Mouse (Mus musculus): ENCODE measurements around the gene Exosc2. TPM values are rescaled to one million over a fixed set of nuclear protein-coding genes. Genes with fewer than 3 reads are reported as not detected.
A peak's percentile ranks its signal among the peaks of the same experiment; 100 is the strongest.

Gene Exosc2
- polyA plus RNA-seq, 1 experiment from 2014 or later, result 70.1 TPM

DNA sequence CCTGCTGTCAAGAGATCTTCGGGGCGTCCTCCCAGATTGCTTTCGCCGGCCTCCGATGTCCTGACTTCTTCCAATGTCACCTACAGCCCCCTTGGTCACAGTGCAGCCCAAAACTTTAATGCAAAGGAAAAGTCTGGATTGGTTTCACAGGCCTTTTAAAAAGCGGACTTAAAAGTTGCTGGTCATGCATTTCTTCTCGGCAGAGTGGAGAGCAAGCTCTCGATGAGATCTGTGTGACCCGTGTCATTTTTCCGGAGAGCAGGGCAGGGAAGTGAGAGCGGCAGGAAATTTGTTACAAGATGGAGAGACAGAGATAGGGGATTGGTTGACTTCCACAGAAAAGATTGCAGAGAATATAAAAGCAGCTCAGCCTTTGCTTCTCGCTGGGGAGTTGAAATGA, 18.5 kb downstream of the Exosc2 start:
- no peak for DNase-seq (ENCODE audit: low spot score, missing footprints)
- Histone ChIP-seq H3K9ac (ENCODE audit: low read length) (peak overlapping the region; percentile 93), H3K4me2 (peak overlapping the region; percentile 87), H3K27ac (ENCODE audit: low read depth, low read length) (no peak overlapping the region), H3K9me3 (ENCODE audit: control insufficient read depth, low read length) (no peaks in the 10 kb centered on the region), H3K4me1 (ENCODE audit: control insufficient read depth, insufficient read depth, low read length) (peaks cover 17% of the 10 kb centered on the region), H3K27me3 (ENCODE audit: control insufficient read depth, insufficient read depth, low read length) (no peaks in the 10 kb centered on the region), H3K4me3 (ENCODE audit: low read depth, low read length) (peak overlapping the region; percentile 90), H3K36me3 (ENCODE audit: control insufficient read depth, insufficient read depth, low read length) (no peaks in the 10 kb centered on the region)
- WGBS, result under 1% methylated on average over 12 of the region's 12 CpGs
- ATAC-seq (ENCODE audit: low FRiP score), result no peak

DNA sequence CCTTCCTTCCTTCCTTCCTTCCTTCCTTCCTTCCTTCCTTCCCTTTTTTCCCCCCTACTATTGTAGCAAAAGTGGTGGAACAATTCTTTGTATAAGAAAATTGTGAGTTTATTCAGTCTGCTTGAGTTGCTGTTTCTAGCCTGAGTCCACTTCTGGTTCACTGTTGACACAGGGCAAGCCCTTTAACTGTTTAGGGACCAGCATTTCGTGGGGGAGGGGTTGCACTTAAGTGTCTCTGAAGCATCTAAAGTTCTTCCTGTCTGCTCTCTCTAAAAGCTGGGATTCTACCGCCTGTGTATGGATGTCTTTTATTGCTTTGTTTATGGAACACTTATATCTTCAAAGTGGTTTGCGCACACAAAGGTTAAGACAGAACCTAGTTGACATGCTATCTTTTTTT, 19.5 kb downstream of the Exosc2 start:
- 61% methylated on average over 3 of the region's 3 CpGs for WGBS
- Histone ChIP-seq H3K9ac (ENCODE audit: low read length) (peak overlapping the region; percentile 93; the same call in 1 of the 2 replicates), H3K36me3 (ENCODE audit: control insufficient read depth, insufficient read depth, low read length) (no peaks in the 10 kb centered on the region), H3K27me3 (ENCODE audit: control insufficient read depth, insufficient read depth, low read length) (no peaks in the 10 kb centered on the region), H3K9me3 (ENCODE audit: control insufficient read depth, low read length) (no peaks in the 10 kb centered on the region), H3K4me1 (ENCODE audit: control insufficient read depth, insufficient read depth, low read length) (peaks cover 17% of the 10 kb centered on the region), H3K4me3 (ENCODE audit: low read depth, low read length) (peak overlapping the region; percentile 90), H3K4me2 (peak overlapping the region; percentile 87), H3K27ac (ENCODE audit: low read depth, low read length) (no peak overlapping the region)
- no peak for DNase-seq (ENCODE audit: low spot score, missing footprints)
- ATAC-seq (ENCODE audit: low FRiP score), result no peak

DNA sequence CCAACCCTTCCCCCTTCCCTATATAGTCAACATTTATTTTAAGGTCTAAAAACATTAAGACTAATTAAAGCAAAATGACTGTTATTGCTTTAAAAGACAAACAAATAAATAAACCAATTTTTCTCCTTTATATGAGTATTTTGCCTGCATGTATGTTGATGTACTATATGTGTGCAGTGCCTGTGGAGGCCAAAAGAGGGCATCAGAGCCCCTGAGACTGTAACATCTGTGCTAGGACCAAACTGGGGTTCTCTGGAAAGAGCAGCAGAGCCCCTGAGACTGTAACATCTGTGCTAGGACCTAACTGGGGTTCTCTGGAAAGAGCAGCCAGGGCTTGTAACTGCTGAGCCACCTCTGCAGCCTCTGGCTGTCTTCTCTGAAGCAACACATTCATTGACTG, 27.7 kb downstream of the Exosc2 start:
- no peak overlapping the region for H3K27ac ChIP-seq (ENCODE audit: low read depth, low read length)
- peak; percentile 73 for DNase-seq (ENCODE audit: low spot score, missing footprints)
- no peak overlapping the region for H3K4me3 ChIP-seq (ENCODE audit: low read depth, low read length)

DNA sequence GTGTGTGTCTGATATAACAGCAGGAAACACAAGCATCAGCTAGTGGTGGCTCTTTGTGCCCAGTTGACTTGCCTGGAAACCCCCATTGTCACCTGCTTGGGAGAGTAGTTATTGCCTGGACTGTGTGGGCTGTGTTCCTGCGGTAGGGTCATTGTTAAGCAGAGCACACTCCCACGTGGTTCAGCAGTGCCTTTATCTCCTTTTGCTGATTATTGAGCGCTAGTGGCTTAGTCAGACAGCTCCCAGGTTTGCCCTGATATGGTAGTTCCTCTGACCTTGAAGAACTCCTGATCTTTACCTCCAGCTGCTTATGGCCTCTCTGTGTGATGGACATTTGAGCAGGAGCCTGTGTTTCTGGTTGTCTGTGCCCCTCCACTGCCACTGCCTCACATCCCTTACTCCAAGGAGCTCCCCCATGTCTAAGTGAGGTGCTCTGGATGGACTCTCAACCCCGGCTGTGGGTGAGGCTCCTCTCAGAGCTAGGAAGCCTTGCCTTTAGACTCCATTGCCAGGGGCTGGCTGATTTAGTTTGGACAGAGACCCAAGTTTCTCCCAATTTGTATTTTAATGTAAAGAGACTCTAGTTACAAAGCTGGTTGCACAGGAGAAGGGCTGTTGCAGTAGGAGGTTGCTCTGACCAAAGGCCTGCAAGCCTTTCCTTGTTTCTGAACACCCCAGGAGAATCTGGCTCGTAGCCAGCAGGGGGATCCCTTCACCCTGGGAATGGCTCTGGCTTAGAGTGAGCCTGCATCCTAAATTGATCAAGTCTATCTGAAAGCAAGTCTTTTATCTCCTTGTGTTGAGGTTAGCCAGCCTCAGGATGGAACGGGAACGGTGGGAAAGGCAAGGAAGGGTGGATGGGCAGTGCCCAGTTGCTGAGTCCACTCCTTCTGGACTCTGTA, 30.3 kb downstream of the Exosc2 start:
- 55% methylated on average over 7 of the region's 7 CpGs for WGBS
- Histone ChIP-seq H3K9me3 (ENCODE audit: control insufficient read depth, low read length) (no peaks in the 10 kb centered on the region), H3K4me2 (no peak overlapping the region), H3K4me3 (ENCODE audit: low read depth, low read length) (no peak overlapping the region), H3K36me3 (ENCODE audit: control insufficient read depth, insufficient read depth, low read length) (peaks cover 2% of the 10 kb centered on the region), H3K4me1 (ENCODE audit: control insufficient read depth, insufficient read depth, low read length) (no peaks in the 10 kb centered on the region), H3K9ac (ENCODE audit: low read length) (no peak overlapping the region), H3K27me3 (ENCODE audit: control insufficient read depth, insufficient read depth, low read length) (no peaks in the 10 kb centered on the region), H3K27ac (ENCODE audit: low read depth, low read length) (no peak overlapping the region)
- DNase-seq (ENCODE audit: low spot score, missing footprints) (peak; percentile 86), ATAC-seq (ENCODE audit: low FRiP score) (no peak)

More for the DNA sequence above, 27.7 kb downstream of the Exosc2 start:
- H3K9ac ChIP-seq (ENCODE audit: low read length), result no peak overlapping the region
- no peak for ATAC-seq (ENCODE audit: low FRiP score)
- H3K4me2 ChIP-seq, result no peak overlapping the region
- H3K9me3 ChIP-seq (ENCODE audit: control insufficient read depth, low read length), result no peaks in the 10 kb centered on the region
- H3K36me3 ChIP-seq (ENCODE audit: control insufficient read depth, insufficient read depth, low read length), result peaks cover 4% of the 10 kb centered on the region
- no peaks in the 10 kb centered on the region for H3K27me3 ChIP-seq (ENCODE audit: control insufficient read depth, insufficient read depth, low read length)
- H3K4me1 ChIP-seq (ENCODE audit: control insufficient read depth, insufficient read depth, low read length), result no peaks in the 10 kb centered on the region

DNA sequence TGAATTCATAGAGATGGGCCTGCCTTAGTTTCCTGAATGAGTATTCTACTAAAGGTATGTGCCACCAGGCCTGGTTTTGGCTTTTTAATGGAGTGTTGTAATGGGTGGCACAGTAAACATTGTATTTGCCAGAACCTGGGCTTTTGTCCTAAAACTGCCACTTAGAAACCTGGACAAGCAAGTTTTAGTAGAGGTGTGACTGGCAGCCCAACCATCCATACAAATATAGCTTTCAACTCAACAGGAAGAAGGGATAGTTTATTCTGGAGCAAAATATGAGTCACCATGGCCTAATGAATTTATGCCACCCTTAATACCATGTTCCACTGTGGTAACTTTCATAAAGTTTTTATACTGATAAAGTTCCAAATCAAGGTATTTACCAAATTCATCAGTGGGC, 32.7 kb downstream of the Exosc2 start:
- Histone ChIP-seq H3K4me2 (no peak overlapping the region), H3K4me1 (ENCODE audit: control insufficient read depth, insufficient read depth, low read length) (no peaks in the 10 kb centered on the region), H3K27ac (ENCODE audit: low read depth, low read length) (no peak overlapping the region), H3K9me3 (ENCODE audit: control insufficient read depth, low read length) (no peaks in the 10 kb centered on the region), H3K36me3 (ENCODE audit: control insufficient read depth, insufficient read depth, low read length) (no peaks in the 10 kb centered on the region), H3K9ac (ENCODE audit: low read length) (no peak overlapping the region), H3K4me3 (ENCODE audit: low read depth, low read length) (no peak overlapping the region), H3K27me3 (ENCODE audit: control insufficient read depth, insufficient read depth, low read length) (no peaks in the 10 kb centered on the region)
- DNase-seq (ENCODE audit: low spot score, missing footprints), result peak; percentile 67
- ATAC-seq (ENCODE audit: low FRiP score), result no peak

GRCm38 (mm10) chr2:31705914-31706313, 35.4 kb downstream of the Exosc2 start:
- no peaks in the 10 kb centered on the region for H3K9me3 ChIP-seq (ENCODE audit: control insufficient read depth, low read length)
- no peak overlapping the region for H3K27ac ChIP-seq (ENCODE audit: low read depth, low read length)
- no peak overlapping the region for H3K4me2 ChIP-seq
- no peaks in the 10 kb centered on the region for H3K27me3 ChIP-seq (ENCODE audit: control insufficient read depth, insufficient read depth, low read length)
- ATAC-seq (ENCODE audit: low FRiP score) (no peak), DNase-seq (ENCODE audit: low spot score, missing footprints) (no peak)
- no peaks in the 10 kb centered on the region for H3K36me3 ChIP-seq (ENCODE audit: control insufficient read depth, insufficient read depth, low read length)
- no peaks in the 10 kb centered on the region for H3K4me1 ChIP-seq (ENCODE audit: control insufficient read depth, insufficient read depth, low read length)
- H3K4me3 ChIP-seq (ENCODE audit: low read depth, low read length), result no peak overlapping the region
- no peak overlapping the region for H3K9ac ChIP-seq (ENCODE audit: low read length)

DNA sequence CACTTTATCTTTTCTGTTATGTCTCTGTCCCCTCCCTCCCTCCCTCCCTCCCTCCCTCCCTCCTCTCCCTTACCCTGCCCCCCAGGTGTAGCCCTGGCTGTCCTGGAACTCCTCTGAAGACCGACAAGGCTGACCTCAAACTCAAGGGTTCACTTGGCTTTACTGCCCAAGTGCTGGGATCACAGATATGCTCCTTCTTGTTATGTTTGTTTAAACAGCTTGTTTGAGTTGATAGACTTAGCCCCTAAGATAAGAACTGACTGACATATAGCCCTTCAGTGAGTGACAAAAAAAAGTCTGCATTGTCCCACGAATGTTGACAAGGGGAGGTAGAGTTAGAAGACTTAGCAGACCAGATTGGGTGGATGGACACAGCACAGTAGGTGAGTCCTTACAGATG, 36.0 kb downstream of the Exosc2 start:
- H3K36me3 ChIP-seq (ENCODE audit: control insufficient read depth, insufficient read depth, low read length), result no peaks in the 10 kb centered on the region
- no peak for DNase-seq (ENCODE audit: low spot score, missing footprints)
- H3K9ac ChIP-seq (ENCODE audit: low read length), result no peak overlapping the region
- no peak overlapping the region for H3K4me3 ChIP-seq (ENCODE audit: low read depth, low read length)
- ATAC-seq (ENCODE audit: low FRiP score), result no peak
- H3K27me3 ChIP-seq (ENCODE audit: control insufficient read depth, insufficient read depth, low read length), result no peaks in the 10 kb centered on the region
- 79% methylated on average over 2 of the region's 2 CpGs for WGBS
- no peaks in the 10 kb centered on the region for H3K9me3 ChIP-seq (ENCODE audit: control insufficient read depth, low read length)
- H3K4me2 ChIP-seq, result no peak overlapping the region
- no peak overlapping the region for H3K27ac ChIP-seq (ENCODE audit: low read depth, low read length)
- no peaks in the 10 kb centered on the region for H3K4me1 ChIP-seq (ENCODE audit: control insufficient read depth, insufficient read depth, low read length)

DNA sequence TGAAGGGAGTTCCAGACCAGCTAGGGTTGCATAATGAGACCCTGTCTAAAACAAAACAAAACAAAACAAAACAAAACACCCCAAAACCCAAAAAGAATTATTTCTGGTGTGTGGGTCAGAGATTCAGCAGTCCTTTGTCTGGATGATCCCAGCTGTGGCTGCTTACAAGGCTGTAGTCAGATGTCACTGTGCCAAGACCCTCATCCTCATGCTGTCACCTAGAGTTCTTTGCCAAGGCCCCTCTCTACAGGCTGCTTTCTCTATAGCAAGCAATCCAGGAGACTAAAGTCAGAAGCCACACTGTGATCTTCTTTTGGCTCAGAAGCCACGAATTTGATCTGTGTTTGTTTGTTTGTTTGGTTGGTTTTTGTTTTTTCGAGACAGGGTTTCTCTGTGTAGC, 42.2 kb downstream of the Exosc2 start:
- Histone ChIP-seq H3K27me3 (ENCODE audit: control insufficient read depth, insufficient read depth, low read length) (no peaks in the 10 kb centered on the region), H3K4me1 (ENCODE audit: control insufficient read depth, insufficient read depth, low read length) (no peaks in the 10 kb centered on the region), H3K36me3 (ENCODE audit: control insufficient read depth, insufficient read depth, low read length) (no peaks in the 10 kb centered on the region), H3K9me3 (ENCODE audit: control insufficient read depth, low read length) (no peaks in the 10 kb centered on the region), H3K27ac (ENCODE audit: low read depth, low read length) (no peak overlapping the region), H3K4me2 (no peak overlapping the region), H3K9ac (ENCODE audit: low read length) (no peak overlapping the region), H3K4me3 (ENCODE audit: low read depth, low read length) (no peak overlapping the region)
- no peak for DNase-seq (ENCODE audit: low spot score, missing footprints)
- WGBS, result 82% methylated on average over 2 of the region's 2 CpGs
- no peak for ATAC-seq (ENCODE audit: low FRiP score)

- Histone ChIP-seq H3K36me3 (ENCODE audit: control insufficient read depth, insufficient read depth, low read length) (no peaks in the 10 kb centered on the region), H3K27me3 (ENCODE audit: control insufficient read depth, insufficient read depth, low read length) (no peaks in the 10 kb centered on the region), H3K9me3 (ENCODE audit: control insufficient read depth, low read length) (no peaks in the 10 kb centered on the region), H3K4me2 (no peak overlapping the region), H3K4me1 (ENCODE audit: control insufficient read depth, insufficient read depth, low read length) (no peaks in the 10 kb centered on the region), H3K4me3 (ENCODE audit: low read depth, low read length) (no peak overlapping the region), H3K9ac (ENCODE audit: low read length) (no peak overlapping the region), H3K27ac (ENCODE audit: low read depth, low read length) (no peak overlapping the region)
- DNase-seq (ENCODE audit: low spot score, missing footprints) (no peak), ATAC-seq (ENCODE audit: low FRiP score) (no peak)
- 77% methylated on average over 3 of the region's 3 CpGs for WGBS
Measured at GRCm38 (mm10) chr2:31713813-31714212, 43.3 kb downstream of the Exosc2 start.

Data from midbrain, embryonic 11.5 days (tissue).